Mouse (Mus musculus) brain, embryonic 14.5 days (tissue): ENCODE results near the gene Bmp3.

ENCODE experiments used
- CTCF ChIP-seq: fragments of 200-500 bp; IDR thresholded peaks from 2 replicates; pipeline ENCODE4 v1.5.1; 2012; ENCODE audit warnings: inconsistent platforms, mild to moderate bottlenecking, moderate library complexity, borderline replicate concordance; ENCODE audit not compliant: insufficient read depth, insufficient read length; ENCODE audit errors: extremely low read depth
- POLR2A ChIP-seq: fragments of 200-500 bp; IDR thresholded peaks from 2 replicates; pipeline ENCODE4 v1.6.1; 2012; ENCODE audit warnings: mild to moderate bottlenecking, inconsistent platforms, borderline replicate concordance; ENCODE audit not compliant: poor library complexity, insufficient read depth, insufficient read length, severe bottlenecking; ENCODE audit errors: extremely low read depth

DNA sequence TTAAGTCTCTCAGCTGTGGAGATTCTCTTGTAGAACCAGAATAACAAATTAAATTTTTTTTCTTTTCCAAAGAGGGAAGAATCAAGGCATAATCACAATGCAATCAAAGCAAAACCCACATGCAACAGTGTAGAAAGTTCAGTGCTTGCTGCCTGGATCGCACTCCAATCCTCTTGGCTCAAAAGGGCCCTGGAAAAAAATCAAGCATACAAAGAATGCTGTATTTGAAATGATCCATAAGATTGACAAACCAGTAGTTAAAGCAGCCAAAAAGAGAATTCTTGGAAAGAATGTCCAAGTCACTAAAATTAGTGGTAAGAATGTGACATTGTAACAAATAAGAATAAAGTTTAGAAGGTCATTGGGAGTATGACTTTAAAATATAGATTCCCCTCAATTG is 38.9 kb upstream of the Bmp3 start:
- TF ChIP-seq POLR2A (no peak), CTCF (no peak)
